Mouse (Mus musculus): Measurements from ENCODE around the gene Ufc1. TPM values are rescaled to one million over a fixed set of nuclear protein-coding genes. Genes with fewer than 3 reads are reported as not detected.
A peak's percentile ranks its signal among the peaks of the same experiment; 100 is the strongest.
"Not testable (repeated sequence)": the region's sequence is repeated elsewhere in the genome, so short reads cannot be mapped to it uniquely, and the experiment has no call there.

Ufc1 gene
- polyA plus RNA-seq, 1 experiment: 116 TPM

- Histone ChIP-seq H3K79me2 (ENCODE audit: control insufficient read depth, insufficient read depth) (peaks cover 78% of the 10 kb centered on the region), H3ac (ENCODE audit: control insufficient read depth, insufficient read length) (peak overlapping the region; percentile 77), H3K4me2 (ENCODE audit: low read depth) (peak overlapping the region; percentile 69), H3K36me3 (ENCODE audit: control insufficient read depth, insufficient read depth) (peaks cover 3% of the 10 kb centered on the region), H3K4me3 (peak overlapping the region; percentile 93), H3K27me3 (ENCODE audit: control insufficient read depth, insufficient read depth, insufficient read length) (no peaks in the 10 kb centered on the region)
- TF ChIP-seq REST (IDR thresholded peaks at IDR 0.05; ENCODE audit: insufficient read depth, insufficient read length) (no peak), POLR2A (IDR thresholded peaks at IDR 0.05; ENCODE audit: insufficient read length, low read depth) (peak; percentile 57), MYOD1 (IDR thresholded peaks at IDR 0.05; ENCODE audit: control insufficient read depth in 1 of 3, insufficient read length in 2 of 3, low read depth in 2 of 3) (no peak)
Observed at GRCm38 (mm10) chr1:171329433-171330215, 34.8 kb upstream of the Ufc1 start.

DNA sequence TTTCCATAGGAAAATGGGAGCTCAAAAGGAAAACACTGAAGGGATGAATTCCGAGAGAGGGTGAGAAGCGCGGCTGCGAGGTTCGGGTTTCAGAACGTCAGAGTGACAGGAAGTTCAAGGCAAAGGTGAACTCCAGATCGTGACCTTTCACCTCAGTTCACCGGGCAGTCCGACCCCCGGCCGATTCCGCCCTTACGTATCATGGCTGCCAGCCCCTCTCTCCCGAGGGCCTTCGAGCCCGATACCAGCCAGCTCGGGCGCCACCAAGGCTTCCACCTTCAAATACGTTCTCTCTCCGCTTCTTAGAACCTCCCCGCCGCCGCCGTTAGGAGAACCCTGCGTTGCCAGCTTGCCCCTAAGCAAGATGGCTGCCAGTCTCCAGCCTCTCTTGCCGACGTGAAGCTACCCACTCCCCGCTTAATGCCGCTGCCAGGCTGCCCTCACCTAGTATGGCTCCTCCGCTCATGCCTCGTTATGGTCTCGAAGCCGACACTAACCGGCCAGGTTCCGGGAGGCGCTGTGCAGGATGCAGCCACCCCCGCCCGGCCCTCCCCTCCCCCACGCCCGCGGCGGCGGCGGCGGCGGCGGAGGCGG lies 34.1 kb upstream of the Ufc1 start, which contains the start of gene Dedd:
Gene Dedd, plus strand, starts transcription at position 307 of the 594 bp plus-strand sequence.
- peak; percentile 51 for TF ChIP-seq POLR2AphosphoS2 (IDR thresholded peaks at IDR 0.05; ENCODE audit: insufficient read length, low read depth)
- TF ChIP-seq TCF3 (IDR thresholded peaks at IDR 0.05; ENCODE audit: insufficient read length, low read depth): no peak
- TF ChIP-seq POLR2A (IDR thresholded peaks at IDR 0.05; ENCODE audit: insufficient read length, low read depth): peak; percentile 47
- Histone ChIP-seq H3K36me3 (ENCODE audit: control insufficient read depth, insufficient read depth) (peaks cover 3% of the 10 kb centered on the region), H3K27me3 (ENCODE audit: control insufficient read depth, insufficient read depth, insufficient read length) (no peaks in the 10 kb centered on the region), H3K4me3 (peak within 1 kb of the TSS; percentile 93), H3ac (ENCODE audit: control insufficient read depth, insufficient read length) (peak within 1 kb of the TSS; percentile 77), H3K79me2 (ENCODE audit: control insufficient read depth, insufficient read depth) (peaks cover 75% of the 10 kb centered on the region), H3K4me2 (ENCODE audit: low read depth) (peak within 1 kb of the TSS; percentile 84)

DNA sequence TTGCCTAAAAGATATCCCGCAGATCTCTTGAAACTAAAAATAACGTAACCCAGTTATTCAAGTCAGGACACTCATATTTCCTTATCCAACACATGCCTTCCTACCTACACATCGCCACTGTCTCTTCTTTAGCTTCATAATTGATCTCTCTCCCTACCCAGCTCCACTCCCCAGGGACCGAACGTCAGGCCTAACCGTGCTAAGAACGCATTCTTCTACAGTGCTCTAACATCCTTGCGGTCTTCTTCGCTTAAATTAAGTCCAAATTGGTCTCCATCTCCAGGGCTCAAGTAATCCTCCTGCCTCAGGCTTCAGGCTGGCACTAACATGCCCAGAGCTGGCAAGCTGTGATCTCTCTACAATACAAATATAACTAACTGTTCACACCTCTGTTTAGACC lies 33.4 kb upstream of the Ufc1 start:
- Histone ChIP-seq H3K4me3 (peak overlapping the region; percentile 93), H3ac (ENCODE audit: control insufficient read depth, insufficient read length) (peak overlapping the region; percentile 77), H3K27me3 (ENCODE audit: control insufficient read depth, insufficient read depth, insufficient read length) (no peaks in the 10 kb centered on the region), H3K36me3 (ENCODE audit: control insufficient read depth, insufficient read depth) (peaks cover 3% of the 10 kb centered on the region), H3K79me2 (ENCODE audit: control insufficient read depth, insufficient read depth) (peaks cover 68% of the 10 kb centered on the region), H3K4me2 (ENCODE audit: low read depth) (peak overlapping the region; percentile 84)
- TF ChIP-seq E2F4 (IDR thresholded peaks at IDR 0.05; ENCODE audit: insufficient read depth) (no peak), CEBPB (IDR thresholded peaks at IDR 0.05; ENCODE audit: insufficient read depth, poor library complexity, severe bottlenecking) (no peak), TCF12 (IDR thresholded peaks at IDR 0.05; ENCODE audit: insufficient read depth, poor library complexity, severe bottlenecking) (no peak), MYOD1 (IDR thresholded peaks at IDR 0.05; ENCODE audit: control insufficient read depth in 1 of 3, insufficient read length in 2 of 3, low read depth in 2 of 3) (no peak), POLR2AphosphoS2 (IDR thresholded peaks at IDR 0.05; ENCODE audit: insufficient read length, low read depth) (no peak), MYOG (IDR thresholded peaks at IDR 0.05; ENCODE audit: control insufficient read depth in 1 of 3, insufficient read depth in 1 of 3, insufficient read length in 2 of 3, low read depth in 2 of 3) (no peak), REST (IDR thresholded peaks at IDR 0.05; ENCODE audit: insufficient read depth, insufficient read length) (no peak), SRF (IDR thresholded peaks at IDR 0.05; ENCODE audit: control insufficient read depth, insufficient read length, low read depth) (no peak), TCF3 (IDR thresholded peaks at IDR 0.05; ENCODE audit: insufficient read length, low read depth) (no peak), USF1 (IDR thresholded peaks at IDR 0.05; ENCODE audit: low read depth) (no peak), POLR2A (IDR thresholded peaks at IDR 0.05; ENCODE audit: insufficient read length, low read depth) (no peak), MAX (IDR thresholded peaks at IDR 0.05; ENCODE audit: low read depth) (no peak)

DNA sequence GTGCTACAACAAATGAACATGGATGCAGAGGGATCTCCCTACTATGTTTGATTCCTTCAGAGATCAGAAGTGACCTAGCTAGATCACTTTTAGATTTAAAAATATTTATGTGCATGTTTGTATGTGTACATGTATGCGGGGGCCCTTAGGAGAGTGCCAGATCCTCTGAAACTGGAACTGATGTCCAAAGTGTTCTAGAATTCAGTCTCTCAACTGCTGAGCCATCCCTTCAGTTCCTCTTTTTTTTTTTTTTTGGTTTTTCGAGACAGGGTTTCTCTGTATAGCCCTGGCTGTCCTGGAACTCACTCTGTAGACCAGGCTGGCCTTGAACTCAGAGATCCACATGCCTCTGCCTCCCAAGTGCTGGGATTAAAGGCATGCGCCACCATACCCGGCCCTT lies 31.8 kb upstream of the Ufc1 start:
- H3K4me2 ChIP-seq (ENCODE audit: low read depth): peak overlapping the region; percentile 18
- H3K27me3 ChIP-seq (ENCODE audit: control insufficient read depth, insufficient read depth, insufficient read length); H3K4me3 ChIP-seq; H3ac ChIP-seq (ENCODE audit: control insufficient read depth, insufficient read length); H3K36me3 ChIP-seq (ENCODE audit: control insufficient read depth, insufficient read depth): not testable (repeated sequence)
- peaks cover 52% of the 10 kb centered on the region for H3K79me2 ChIP-seq (ENCODE audit: control insufficient read depth, insufficient read depth)

GRCm38 (mm10) chr1:171325571-171325970 lies 30.7 kb upstream of the Ufc1 start:
- no peak overlapping the region for H3K4me3 ChIP-seq
- no peaks in the 10 kb centered on the region for H3K27me3 ChIP-seq (ENCODE audit: control insufficient read depth, insufficient read depth, insufficient read length)
- peaks cover 3% of the 10 kb centered on the region for H3K36me3 ChIP-seq (ENCODE audit: control insufficient read depth, insufficient read depth)
- peaks cover 44% of the 10 kb centered on the region for H3K79me2 ChIP-seq (ENCODE audit: control insufficient read depth, insufficient read depth)
- TF ChIP-seq E2F4 (IDR thresholded peaks at IDR 0.05; ENCODE audit: insufficient read depth): no peak
- no peak for TF ChIP-seq CEBPB (IDR thresholded peaks at IDR 0.05; ENCODE audit: insufficient read depth, poor library complexity, severe bottlenecking)
- TF ChIP-seq POLR2AphosphoS2 (IDR thresholded peaks at IDR 0.05; ENCODE audit: insufficient read length, low read depth): no peak
- TF ChIP-seq TCF12 (IDR thresholded peaks at IDR 0.05; ENCODE audit: insufficient read depth, poor library complexity, severe bottlenecking): no peak
- H3ac ChIP-seq (ENCODE audit: control insufficient read depth, insufficient read length): no peak overlapping the region
- H3K4me2 ChIP-seq (ENCODE audit: low read depth): peak overlapping the region; percentile 12

All from myocyte (in vitro differentiated cells).